Comparison of ENCODE assay signal across 9 mouse cellular contexts in the genomic region with DNA sequence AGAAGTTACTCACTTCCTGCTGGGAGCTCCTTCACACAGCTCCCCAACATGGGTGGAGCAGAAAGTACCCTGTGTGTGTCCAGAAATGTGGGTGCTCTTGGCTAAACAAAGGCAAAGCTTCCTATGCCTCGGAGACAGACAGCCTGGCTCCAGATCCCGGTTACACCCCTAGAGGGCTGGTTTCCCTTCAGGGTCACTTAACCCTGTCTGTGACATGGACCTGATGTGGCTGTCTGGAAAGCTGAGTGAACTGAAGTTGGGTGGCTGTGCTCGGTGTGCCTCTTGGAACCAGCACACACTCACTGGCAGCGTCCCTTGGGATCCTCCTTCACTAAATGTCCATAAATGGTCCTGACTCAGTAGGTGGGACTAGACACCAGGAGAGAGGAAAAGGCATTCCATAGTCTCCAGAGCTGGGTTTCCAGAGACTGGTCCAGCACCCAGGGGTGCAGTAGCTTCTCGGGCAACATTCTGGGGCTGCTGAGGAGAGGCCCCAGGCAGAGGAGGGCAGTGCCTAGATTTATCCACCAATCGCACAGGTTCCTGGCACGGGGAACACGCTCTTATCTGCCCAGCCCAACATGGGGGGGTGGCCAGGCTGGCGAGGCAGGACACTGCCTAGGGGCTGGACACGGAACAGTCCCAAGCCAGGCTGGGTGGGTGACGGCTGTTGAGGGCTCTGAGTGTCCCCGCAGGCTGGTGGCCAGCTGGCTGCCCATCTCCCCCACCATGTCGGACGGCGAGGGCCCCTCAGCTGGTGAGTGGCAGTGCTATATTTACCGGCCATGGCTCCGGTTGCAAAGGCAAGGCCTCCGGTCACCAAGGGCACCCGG. TPM values are rescaled to one million over a fixed set of nuclear protein-coding genes. Genes with fewer than 3 reads are reported as not detected.
DNase-seq lines count a peak whose midpoint lies in the region; ATAC-seq and TF ChIP-seq lines count a peak whose summit lies in the region.
"Had no signal": no experiment of that assay in that cellular context is flagged by ENCODE, and none has a peak within 500 bp of the region (broad histone marks: within the 10 kb centered on the region; RNA-seq: fewer than 3 reads in every experiment).

Gene Eml1, plus strand, starts transcription at position 362 of the 833 bp plus-strand sequence.

- H3K36me3 ChIP-seq in forebrain, embryonic 11.5 days (ENCODE audit: control insufficient read depth, insufficient read depth, low read length) = no peaks in the 10 kb centered on the region
- no peaks in the 10 kb centered on the region for H3K36me3 ChIP-seq in lung, postnatal 0 days (ENCODE audit: insufficient read depth, low read length)

- peak; percentile 35 for TF ChIP-seq CTCF in layer of hippocampus, adult 2 months (conservative IDR thresholded peaks at IDR 0.05)
- TF ChIP-seq CTCF in lung, postnatal 0 days (IDR thresholded peaks at IDR 0.05) = peak; percentile 55

- peak within 1 kb of the TSS; percentile 30 for H3K4me3 ChIP-seq in layer of hippocampus, adult 2 months
- no peak within 1 kb of the TSS for H3K4me3 ChIP-seq in forebrain, embryonic 11.5 days (ENCODE audit: low read depth, low read length)
- H3K4me3 ChIP-seq in lung, postnatal 0 days (ENCODE audit: low read depth, low read length) = peak within 1 kb of the TSS; percentile 27

- no peaks in the 10 kb centered on the region for H3K9me3 ChIP-seq in forebrain, embryonic 11.5 days (ENCODE audit: control insufficient read depth, low read length)
- no peaks in the 10 kb centered on the region for H3K9me3 ChIP-seq in lung, postnatal 0 days (ENCODE audit: low read length)

- no peaks in the 10 kb centered on the region; the same call in 1 of the 2 replicates for H3K4me1 ChIP-seq in forebrain, embryonic 11.5 days (replicated peaks; ENCODE audit: control insufficient read depth, insufficient read depth, low read length)
- H3K4me1 ChIP-seq in lung, postnatal 0 days (ENCODE audit: insufficient read depth, low read depth, low read length) = peaks cover 5% of the 10 kb centered on the region; the same call in 1 of the 2 replicates

- H3K9ac ChIP-seq in forebrain, embryonic 11.5 days (ENCODE audit: low read length) = no peak within 1 kb of the TSS
- H3K9ac ChIP-seq in lung, postnatal 0 days (replicated peaks; ENCODE audit: low read depth) = peak within 1 kb of the TSS; percentile 48; the same call in 1 of the 2 replicates

- TF ChIP-seq EP300 in lung, postnatal 0 days (IDR thresholded peaks at IDR 0.05) = peak; percentile 97

- no peak for ATAC-seq in forebrain, embryonic 11.5 days (replicated peaks; ENCODE audit: low FRiP score)
- ATAC-seq in lung, postnatal 0 days = peak; percentile 88
- ATAC-seq in granulocyte monocyte progenitor cell, adult 5-6 weeks (replicated peaks; ENCODE audit: poor library complexity, severe bottlenecking) = no peak; the same call in 1 of the 2 replicates

- H3K4me2 ChIP-seq in forebrain, embryonic 11.5 days (ENCODE audit: low read depth, low read length, severe bottlenecking) = no peak within 1 kb of the TSS
- H3K4me2 ChIP-seq in lung, postnatal 0 days (replicated peaks; ENCODE audit: low read depth, low read length) = peak within 1 kb of the TSS; percentile 55

- H3K27ac ChIP-seq in layer of hippocampus, adult 2 months = peak within 1 kb of the TSS; percentile 21
- H3K27ac ChIP-seq in forebrain, embryonic 11.5 days (ENCODE audit: low read depth, low read length) = no peak within 1 kb of the TSS
- H3K27ac ChIP-seq in lung, postnatal 0 days (ENCODE audit: low read length) = peak within 1 kb of the TSS; percentile 88

- intact Hi-C loops in heart, postnatal 10 days (cut with DNase I) = loop anchor here (1.0 kb wide), 1 partner anchor 51 kb away; no protein-coding TSS in a partner anchor

- no peak for DNase-seq in layer of hippocampus, adult 2 months (ENCODE audit: low spot score in 2 of 2)
- no peak for DNase-seq in layer of hippocampus, adult 9-11 months
- no peak for DNase-seq in forebrain, embryonic 11.5 days (ENCODE audit: low spot score)
- DNase-seq in heart, postnatal 10 days = peak; percentile 79 to 86
- peak; percentile 43 to 64 for DNase-seq in kidney, postnatal 4 days
- peak; percentile 89 for DNase-seq in lung, postnatal 0 days (ENCODE audit: low spot score)
- no peak for DNase-seq in right cerebral cortex, postnatal 10 days (ENCODE audit: low spot score in 2 of 2)

- WGBS in forebrain, embryonic 11.5 days = 85% methylated on average over 19 of the region's 19 CpGs
- WGBS in lung, postnatal 0 days = 23% methylated on average over 19 of the region's 19 CpGs

- no peaks in the 10 kb centered on the region for H3K27me3 ChIP-seq in forebrain, embryonic 11.5 days (ENCODE audit: control insufficient read depth, insufficient read depth, low read length)
- H3K27me3 ChIP-seq in lung, postnatal 0 days (replicated peaks; ENCODE audit: insufficient read depth, low read length) = no peaks in the 10 kb centered on the region

RNA-seq across cellular contexts. Expression of gene Eml1, which starts in this region (rescaled TPM):
- 10 to 100 TPM; 46.6 to 47.4 TPM for total RNA-seq in layer of hippocampus, adult 2 months (2021)
- 90.3 and 92.5 TPM in 2 replicates for polyA plus RNA-seq in forebrain, embryonic 11.5 days (2014; fragmentation: Nextera tagmentation; extraction: Ambion mirVana)
- 10 to 100 TPM; 82.1 to 94.6 TPM for total RNA-seq in heart, postnatal 10 days (2021)
- 55.0 and 68.7 TPM in 2 replicates for polyA plus RNA-seq in lung, postnatal 0 days (2015; fragmentation: Nextera tagmentation; extraction: Ambion mirVana)
- total RNA-seq in granulocyte monocyte progenitor cell, adult 5-6 weeks (2014; fragmentation: Nextera tagmentation) = not detected in 2 replicates
- total RNA-seq in granulocyte monocyte progenitor cell, adult 5-6 weeks (2017) = not detected in 2 replicates
- total RNA-seq: hematopoietic stem cell, adult 5-6 weeks had no signal

Comparison
In these comparisons a context has a peak if more than half of its experiments do, and no peak if none do; other contexts are left out.
1. RNA of gene Eml1 (total RNA-seq): 82.1 to 94.6 TPM in heart, postnatal 10 days and 46.6 to 47.4 TPM in layer of hippocampus, adult 2 months; not detected in granulocyte monocyte progenitor cell, adult 5-6 weeks; every median in the first group is over 10 times any median in the second.
2. DNase-seq: peak in heart, postnatal 10 days (2 of 2), kidney, postnatal 4 days (2 of 2) and lung, postnatal 0 days (single experiment); none in layer of hippocampus, adult 2 months (0 of 2), layer of hippocampus, adult 9-11 months (single experiment), forebrain, embryonic 11.5 days (single experiment) and right cerebral cortex, postnatal 10 days (0 of 2).